Mouse (Mus musculus): ENCODE measurements around the gene Slc16a1. TPM values are rescaled to one million over a fixed set of nuclear protein-coding genes. Genes with fewer than 3 reads are reported as not detected.

Gene Slc16a1
- polyA plus RNA-seq, 1 experiment from 2014 or later = 31.9 TPM

DNA sequence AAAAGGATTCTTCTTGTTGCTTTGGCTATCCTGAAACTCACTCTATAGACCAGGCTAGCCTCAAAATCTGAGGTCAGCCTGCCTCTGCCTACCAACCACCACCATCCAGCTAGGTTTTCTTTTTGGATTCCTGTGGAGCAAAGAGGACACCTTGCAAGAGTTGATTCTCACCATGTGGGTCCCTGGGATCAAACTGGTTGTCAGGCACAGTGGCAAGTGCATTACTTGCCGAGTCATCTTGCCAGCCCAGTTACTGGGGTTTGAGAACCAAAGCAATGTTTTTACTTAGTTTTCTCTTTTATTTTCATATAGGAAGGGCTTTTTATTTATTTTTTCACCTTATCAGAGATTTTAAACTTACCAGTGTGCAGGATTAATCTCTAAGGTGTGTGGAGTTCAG is 5.9 kb downstream of the Slc16a1 start:
- WGBS = 97% methylated on average over 1 of the region's 1 CpGs
- no peak overlapping the region for H3K4me3 ChIP-seq (ENCODE audit: low read depth, low read length)
- ATAC-seq (ENCODE audit: low FRiP score) (no peak), DNase-seq (ENCODE audit: low spot score, missing footprints) (no peak)
- H3K4me1 ChIP-seq (ENCODE audit: control insufficient read depth, insufficient read depth, low read length) = 0 out of 2 replicates have a peak, but pooled peaks cover 3% of the 10 kb centered on the region
- no peak overlapping the region for H3K4me2 ChIP-seq
- H3K9me3 ChIP-seq (ENCODE audit: control insufficient read depth, low read length) = no peaks in the 10 kb centered on the region
- no peak overlapping the region for H3K9ac ChIP-seq (ENCODE audit: low read length)
- no peak overlapping the region for H3K27ac ChIP-seq (ENCODE audit: low read depth, low read length)
- no peaks in the 10 kb centered on the region for H3K27me3 ChIP-seq (ENCODE audit: control insufficient read depth, insufficient read depth, low read length)
- no peaks in the 10 kb centered on the region for H3K36me3 ChIP-seq (ENCODE audit: control insufficient read depth, insufficient read depth, low read length)

DNA sequence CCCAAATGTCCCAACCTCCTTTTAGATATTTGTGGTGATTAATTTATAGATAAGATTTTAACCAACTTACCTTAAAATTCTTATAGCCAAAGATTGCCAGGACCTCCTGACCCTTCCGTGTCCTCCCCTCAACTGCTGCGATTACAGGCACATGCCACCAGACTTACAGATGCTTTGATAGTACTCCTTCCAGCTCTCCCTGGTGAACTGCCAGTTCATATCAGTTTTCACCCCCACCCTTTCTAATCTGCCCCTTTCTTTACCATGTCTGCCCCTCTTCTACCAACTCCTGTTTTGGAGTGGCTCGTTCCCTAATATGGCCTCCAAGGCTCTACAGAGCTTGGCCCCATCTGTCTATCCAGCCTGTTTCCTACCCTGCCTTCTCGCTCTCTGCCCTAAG is 15.8 kb downstream of the Slc16a1 start:
- WGBS = 91% methylated on average over 4 of the region's 4 CpGs
- DNase-seq (ENCODE audit: low spot score, missing footprints) = no peak
- Histone ChIP-seq H3K4me3 (ENCODE audit: low read depth, low read length) (no peak overlapping the region), H3K9ac (ENCODE audit: low read length) (no peak overlapping the region), H3K4me1 (ENCODE audit: control insufficient read depth, insufficient read depth, low read length) (no peaks in the 10 kb centered on the region), H3K36me3 (ENCODE audit: control insufficient read depth, insufficient read depth, low read length) (peaks cover 2% of the 10 kb centered on the region; the same call in 1 of the 2 replicates), H3K4me2 (no peak overlapping the region), H3K27me3 (ENCODE audit: control insufficient read depth, insufficient read depth, low read length) (no peaks in the 10 kb centered on the region), H3K9me3 (ENCODE audit: control insufficient read depth, low read length) (no peaks in the 10 kb centered on the region), H3K27ac (ENCODE audit: low read depth, low read length) (no peak overlapping the region)
- no peak for ATAC-seq (ENCODE audit: low FRiP score)

DNA sequence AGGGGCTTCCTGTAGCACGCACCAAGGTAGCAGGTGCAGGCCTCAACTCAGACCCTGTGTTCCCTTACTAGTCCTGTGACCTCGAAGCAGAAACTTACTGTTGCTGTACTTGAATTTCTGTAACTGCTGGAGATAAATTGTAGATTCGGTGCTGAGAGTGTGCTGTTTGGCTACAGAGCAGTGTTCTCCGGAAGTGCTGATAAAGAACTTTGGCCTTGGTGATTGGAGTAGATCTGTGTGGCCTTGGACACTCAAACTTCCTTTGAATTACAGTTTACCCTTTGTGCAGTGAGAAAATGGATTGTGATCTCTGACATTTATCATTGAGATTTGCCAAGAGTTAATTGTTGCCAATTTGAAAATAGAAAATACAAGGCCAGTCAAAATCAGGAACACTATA is 16.5 kb downstream of the Slc16a1 start:
- H3K27me3 ChIP-seq (ENCODE audit: control insufficient read depth, insufficient read depth, low read length) = no peaks in the 10 kb centered on the region
- no peak overlapping the region for H3K9ac ChIP-seq (ENCODE audit: low read length)

DNA sequence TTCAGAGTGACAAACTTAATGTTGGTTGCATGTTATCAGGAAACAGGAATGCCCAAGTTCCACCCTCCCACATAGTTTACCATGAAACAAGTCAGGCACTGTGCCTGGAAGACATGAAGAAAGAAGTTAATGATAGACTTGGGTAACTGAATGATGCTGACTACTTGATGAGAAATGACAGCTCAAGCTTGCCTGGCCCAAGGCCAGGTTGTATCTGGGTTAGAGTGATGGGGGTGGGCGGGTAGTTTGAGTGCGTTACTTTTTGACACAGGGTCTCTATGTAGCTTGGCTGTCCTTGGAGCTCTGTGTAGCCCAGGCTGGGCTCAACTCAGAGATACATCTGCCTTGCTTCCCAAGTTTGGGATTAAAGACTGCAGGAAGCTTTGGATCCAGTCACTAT is 20.2 kb downstream of the Slc16a1 start:
- Histone ChIP-seq H3K9me3 (ENCODE audit: control insufficient read depth, low read length) (no peaks in the 10 kb centered on the region), H3K36me3 (ENCODE audit: control insufficient read depth, insufficient read depth, low read length) (peaks cover 2% of the 10 kb centered on the region; the same call in 1 of the 2 replicates), H3K4me1 (ENCODE audit: control insufficient read depth, insufficient read depth, low read length) (0 out of 2 replicates have a peak, but pooled peaks cover 2% of the 10 kb centered on the region), H3K27ac (ENCODE audit: low read depth, low read length) (no peak overlapping the region), H3K27me3 (ENCODE audit: control insufficient read depth, insufficient read depth, low read length) (no peaks in the 10 kb centered on the region), H3K4me3 (ENCODE audit: low read depth, low read length) (no peak overlapping the region), H3K4me2 (no peak overlapping the region), H3K9ac (ENCODE audit: low read length) (no peak overlapping the region)
- 97% methylated on average over 2 of the region's 2 CpGs for WGBS
- ATAC-seq (ENCODE audit: low FRiP score) (no peak), DNase-seq (ENCODE audit: low spot score, missing footprints) (no peak)

More for the DNA sequence above, 16.5 kb downstream of the Slc16a1 start:
- H3K4me1 ChIP-seq (ENCODE audit: control insufficient read depth, insufficient read depth, low read length) = no peaks in the 10 kb centered on the region
- peaks cover 2% of the 10 kb centered on the region; the same call in 1 of the 2 replicates for H3K36me3 ChIP-seq (ENCODE audit: control insufficient read depth, insufficient read depth, low read length)
- no peak overlapping the region for H3K4me3 ChIP-seq (ENCODE audit: low read depth, low read length)
- DNase-seq (ENCODE audit: low spot score, missing footprints) (no peak), ATAC-seq (ENCODE audit: low FRiP score) (no peak)
- no peak overlapping the region for H3K27ac ChIP-seq (ENCODE audit: low read depth, low read length)
- no peak overlapping the region for H3K4me2 ChIP-seq
- no peaks in the 10 kb centered on the region for H3K9me3 ChIP-seq (ENCODE audit: control insufficient read depth, low read length)
- WGBS = 96% methylated on average over 4 of the region's 4 CpGs

DNA sequence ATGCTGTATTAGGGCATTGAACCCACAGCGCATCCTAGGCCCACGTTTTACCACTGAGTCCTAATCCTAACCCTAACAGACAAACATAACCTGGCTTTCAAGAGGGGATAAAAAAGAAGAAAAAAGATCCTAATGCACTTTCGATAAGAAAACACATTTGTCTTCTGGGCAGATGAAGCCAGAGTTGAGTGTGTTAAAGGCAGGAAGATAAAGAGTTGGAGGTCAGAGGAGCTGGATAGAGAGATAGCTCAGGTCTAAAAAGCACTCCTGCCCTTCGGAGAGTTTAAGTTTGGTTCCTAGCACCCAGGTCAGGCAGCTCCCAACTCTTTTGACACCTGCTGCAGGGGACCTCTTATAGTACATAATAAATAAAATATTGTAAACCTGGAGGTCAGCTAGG is 21.3 kb downstream of the Slc16a1 start:
- Histone ChIP-seq H3K4me3 (ENCODE audit: low read depth, low read length) (no peak overlapping the region), H3K27me3 (ENCODE audit: control insufficient read depth, insufficient read depth, low read length) (no peaks in the 10 kb centered on the region), H3K9me3 (ENCODE audit: control insufficient read depth, low read length) (no peaks in the 10 kb centered on the region), H3K27ac (ENCODE audit: low read depth, low read length) (no peak overlapping the region), H3K36me3 (ENCODE audit: control insufficient read depth, insufficient read depth, low read length) (peaks cover 2% of the 10 kb centered on the region; the same call in 1 of the 2 replicates), H3K4me2 (no peak overlapping the region), H3K4me1 (ENCODE audit: control insufficient read depth, insufficient read depth, low read length) (0 out of 2 replicates have a peak, but pooled peaks cover 2% of the 10 kb centered on the region), H3K9ac (ENCODE audit: low read length) (no peak overlapping the region)
- 86% methylated on average over 4 of the region's 4 CpGs for WGBS
- no peak for ATAC-seq (ENCODE audit: low FRiP score)
- no peak for DNase-seq (ENCODE audit: low spot score, missing footprints)

DNA sequence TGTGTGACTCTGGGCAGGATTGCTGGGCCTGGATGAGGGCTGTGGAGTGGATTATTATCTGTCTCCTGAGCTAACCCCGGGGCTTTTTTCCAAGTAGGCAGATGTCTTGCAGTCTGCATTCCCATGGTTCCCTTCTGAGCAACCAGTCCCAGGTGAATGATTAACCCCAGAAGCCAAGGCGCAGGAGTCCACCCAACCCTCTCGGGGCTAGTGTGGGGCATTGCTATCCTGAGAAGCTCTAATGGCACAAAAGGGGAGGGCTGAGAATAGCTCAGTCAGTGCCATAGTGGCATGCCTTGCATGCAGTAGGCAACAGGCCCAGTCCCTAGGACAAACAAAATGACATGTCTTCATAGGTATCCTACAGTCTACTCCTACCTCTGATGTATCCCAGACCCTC is 22.1 kb downstream of the Slc16a1 start:
- 89% methylated on average over 3 of the region's 3 CpGs for whole genome bisulfite sequencing
- 0 out of 2 replicates have a peak, but pooled peaks cover 2% of the 10 kb centered on the region for H3K4me1 ChIP-seq (ENCODE audit: control insufficient read depth, insufficient read depth, low read length)
- no peak overlapping the region for H3K9ac ChIP-seq (ENCODE audit: low read length)
- H3K4me2 ChIP-seq = no peak overlapping the region
- ATAC-seq (ENCODE audit: low FRiP score) (no peak), DNase-seq (ENCODE audit: low spot score, missing footprints) (no peak)
- no peaks in the 10 kb centered on the region for H3K9me3 ChIP-seq (ENCODE audit: control insufficient read depth, low read length)
- H3K4me3 ChIP-seq (ENCODE audit: low read depth, low read length) = no peak overlapping the region
- no peaks in the 10 kb centered on the region for H3K27me3 ChIP-seq (ENCODE audit: control insufficient read depth, insufficient read depth, low read length)
- H3K36me3 ChIP-seq (ENCODE audit: control insufficient read depth, insufficient read depth, low read length) = peaks cover 2% of the 10 kb centered on the region; the same call in 1 of the 2 replicates
- H3K27ac ChIP-seq (ENCODE audit: low read depth, low read length) = no peak overlapping the region

DNA sequence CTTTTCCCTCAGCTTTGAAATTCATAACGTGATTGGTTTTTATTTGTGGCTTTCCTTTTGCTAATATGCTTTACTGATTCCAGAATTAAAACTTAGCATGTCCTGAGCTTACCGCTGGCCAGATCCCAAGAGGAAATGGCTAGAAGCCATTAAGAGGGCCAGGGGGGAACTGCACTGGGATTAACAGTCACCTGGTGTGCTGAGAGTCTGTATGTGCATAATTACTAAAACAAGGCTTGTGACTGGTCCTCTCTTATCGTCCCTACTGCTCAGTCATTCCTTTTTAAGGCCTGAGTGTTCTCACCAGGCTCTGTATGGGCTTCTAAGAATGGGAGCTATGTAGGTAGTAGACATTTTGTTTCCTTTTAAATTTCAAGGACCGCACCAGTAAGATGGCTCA is 23.5 kb downstream of the Slc16a1 start:
- Histone ChIP-seq H3K4me1 (ENCODE audit: control insufficient read depth, insufficient read depth, low read length) (0 out of 2 replicates have a peak, but pooled peaks cover 2% of the 10 kb centered on the region), H3K27ac (ENCODE audit: low read depth, low read length) (no peak overlapping the region), H3K27me3 (ENCODE audit: control insufficient read depth, insufficient read depth, low read length) (no peaks in the 10 kb centered on the region), H3K4me2 (no peak overlapping the region), H3K9me3 (ENCODE audit: control insufficient read depth, low read length) (no peaks in the 10 kb centered on the region), H3K9ac (ENCODE audit: low read length) (no peak overlapping the region), H3K36me3 (ENCODE audit: control insufficient read depth, insufficient read depth, low read length) (no peaks in the 10 kb centered on the region), H3K4me3 (ENCODE audit: low read depth, low read length) (no peak overlapping the region)
- ATAC-seq (ENCODE audit: low FRiP score) = no peak
- 42% methylated on average over 4 of the region's 4 CpGs for WGBS
- no peak for DNase-seq (ENCODE audit: low spot score, missing footprints)

DNA sequence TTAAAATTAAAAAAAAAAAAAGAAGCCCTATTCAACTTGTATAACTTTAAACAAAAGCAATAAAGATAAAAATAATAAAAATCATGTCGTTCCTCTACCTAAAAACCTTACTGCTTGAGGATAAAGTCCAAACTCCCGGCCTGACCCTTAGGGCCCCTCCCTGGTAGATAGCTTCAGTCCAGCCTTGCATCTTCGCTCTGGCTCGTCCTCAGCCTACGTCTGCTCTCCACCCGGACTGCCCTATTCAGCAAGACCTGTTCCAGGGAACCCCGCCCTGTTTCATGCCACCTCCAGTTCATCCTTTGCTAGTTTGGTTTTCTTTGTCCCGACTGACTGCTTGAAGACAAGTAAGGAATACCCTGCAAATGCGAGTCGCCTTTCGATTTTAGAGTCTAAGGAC is 24.5 kb downstream of the Slc16a1 start:
- Histone ChIP-seq H3K9me3 (ENCODE audit: control insufficient read depth, low read length) (no peaks in the 10 kb centered on the region), H3K36me3 (ENCODE audit: control insufficient read depth, insufficient read depth, low read length) (no peaks in the 10 kb centered on the region), H3K4me2 (no peak overlapping the region), H3K27ac (ENCODE audit: low read depth, low read length) (no peak overlapping the region), H3K9ac (ENCODE audit: low read length) (no peak overlapping the region), H3K4me3 (ENCODE audit: low read depth, low read length) (no peak overlapping the region), H3K4me1 (ENCODE audit: control insufficient read depth, insufficient read depth, low read length) (0 out of 2 replicates have a peak, but pooled peaks cover 2% of the 10 kb centered on the region), H3K27me3 (ENCODE audit: control insufficient read depth, insufficient read depth, low read length) (no peaks in the 10 kb centered on the region)
- DNase-seq (ENCODE audit: low spot score, missing footprints) (no peak), ATAC-seq (ENCODE audit: low FRiP score) (no peak)
- 88% methylated on average over 11 of the region's 11 CpGs for WGBS

DNA sequence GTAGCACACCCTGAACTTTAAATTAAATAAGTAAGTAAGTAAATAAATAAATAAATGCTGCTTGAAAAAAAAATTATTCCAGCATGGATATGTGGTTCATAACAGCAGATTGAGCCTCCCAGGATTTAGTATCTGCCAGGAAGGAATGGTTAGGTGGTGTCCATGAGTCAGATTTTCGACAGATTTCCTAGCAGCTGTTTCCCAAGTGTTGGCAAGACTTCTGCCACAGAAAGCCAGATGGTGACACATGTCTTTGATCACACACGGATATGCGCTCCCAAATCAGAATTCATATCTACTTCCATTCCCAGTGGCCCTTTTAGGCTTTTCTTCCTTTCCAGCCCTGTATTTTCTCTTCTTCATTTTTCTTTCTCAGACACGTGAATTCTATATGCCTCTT is 28.5 kb downstream of the Slc16a1 start:
- Histone ChIP-seq H3K9ac (ENCODE audit: low read length) (no peak overlapping the region), H3K36me3 (ENCODE audit: control insufficient read depth, insufficient read depth, low read length) (no peaks in the 10 kb centered on the region), H3K4me1 (ENCODE audit: control insufficient read depth, insufficient read depth, low read length) (0 out of 2 replicates have a peak, but pooled peaks cover 2% of the 10 kb centered on the region), H3K27ac (ENCODE audit: low read depth, low read length) (no peak overlapping the region), H3K27me3 (ENCODE audit: control insufficient read depth, insufficient read depth, low read length) (no peaks in the 10 kb centered on the region), H3K9me3 (ENCODE audit: control insufficient read depth, low read length) (no peaks in the 10 kb centered on the region), H3K4me2 (no peak overlapping the region), H3K4me3 (ENCODE audit: low read depth, low read length) (no peak overlapping the region)
- DNase-seq (ENCODE audit: low spot score, missing footprints) (no peak), ATAC-seq (ENCODE audit: low FRiP score) (no peak)
- 77% methylated on average over 4 of the region's 4 CpGs for WGBS
